Mouse (Mus musculus): Measurements from ENCODE around the gene Fggy.

DNA sequence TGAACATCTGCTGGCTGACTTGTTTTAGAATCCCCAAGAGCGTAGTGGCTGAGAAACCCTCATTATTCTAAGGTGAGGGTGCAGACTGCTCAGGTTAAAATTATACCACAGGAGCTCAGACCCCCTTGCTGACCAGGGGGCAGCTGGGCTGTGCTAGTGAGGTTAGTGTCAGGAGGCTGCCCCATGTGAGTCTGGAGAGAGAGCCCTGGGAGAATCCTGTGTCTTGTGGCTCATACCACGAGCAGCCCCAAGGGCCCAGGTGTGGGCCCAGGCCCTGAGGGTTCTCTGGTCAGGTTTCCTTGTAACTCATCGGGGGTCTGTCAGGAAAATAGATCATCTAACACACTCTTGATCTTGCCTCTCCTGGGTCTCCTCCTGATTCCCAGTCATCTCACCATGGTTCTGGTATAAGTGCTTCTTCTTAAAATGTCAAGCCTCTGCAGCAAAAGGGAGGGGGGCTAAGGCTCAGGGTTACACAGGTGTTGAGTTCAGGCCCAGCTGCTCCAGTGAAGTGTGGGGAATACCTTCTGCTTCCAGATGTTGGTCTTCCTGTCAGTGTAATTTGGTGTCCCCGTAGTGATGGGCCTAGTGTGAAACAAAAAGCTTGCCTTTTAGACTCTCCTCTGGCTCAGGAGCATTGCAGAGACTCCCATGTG is 26.9 kb downstream of the Fggy start:
- TF ChIP-seq CTCF (IDR thresholded peaks at IDR 0.05; ENCODE audit: low read depth), result no peak
- TF ChIP-seq EP300 (IDR thresholded peaks at IDR 0.05; ENCODE audit: low read depth), result no peak

All from liver, embryonic 14.5 days (tissue).